Mouse (Mus musculus) olfactory bulb, adult 2 months (tissue): ENCODE measurements around the gene Rer1. TPM values are rescaled to one million over a fixed set of nuclear protein-coding genes. Genes with fewer than 3 reads are reported as not detected.

Experiments used
- H3K27ac ChIP-seq: fragments of 200-500 bp; 2 replicates; pipeline ENCODE4 v1.5.1; 2012; ENCODE audit warnings: low read depth, low read length; ENCODE audit not compliant: insufficient read depth
- H3K4me1 ChIP-seq: fragments of 200-500 bp; 2 replicates; pipeline ENCODE4 v1.6.1; 2012; ENCODE audit warnings: low read length; ENCODE audit not compliant: control insufficient read depth, insufficient read depth
- H3K4me3 ChIP-seq: fragments of 200-500 bp; 2 replicates; pipeline ENCODE4 v1.5.1; 2012; ENCODE audit warnings: mild to moderate bottlenecking, low read depth, low read length, moderate library complexity; ENCODE audit not compliant: insufficient read depth
- CTCF ChIP-seq: fragments of 200-500 bp; IDR thresholded peaks from 2 replicates; pipeline ENCODE4 v1.5.1; 2012; ENCODE audit warnings: low read depth, mild to moderate bottlenecking, low read length, moderate library complexity; ENCODE audit not compliant: insufficient read depth
- POLR2A ChIP-seq: fragments of 200-500 bp; IDR thresholded peaks from 2 replicates; pipeline ENCODE4 v1.6.1; 2012; ENCODE audit warnings: mild to moderate bottlenecking, low read depth, low read length, moderate library complexity; ENCODE audit not compliant: insufficient read depth
- WGBS: fragments of 180-500 bp; shearing (Covaris S2); methylation state at CpG from one replicate; pipeline ENCODE4 v1.1.7; 2018; 5-methylcytosine and 5-hydroxymethylcytosine counted together
- polyA plus RNA-seq: library from polyadenylated mRNA; stranded (reverse); fragments of >200 nt; gene quantifications from 2 replicates; pipeline ENCODE4 v1.2.4, GENCODE M21; 2012; ENCODE audit warnings: low replicate concordance; ENCODE audit not compliant: missing spikeins, insufficient read depth, insufficient read length

Rer1 gene
- polyA plus RNA-seq, 1 experiment = not detected

GRCm38 (mm10) chr4:155046636-155047035 is 39.5 kb downstream of the Rer1 start:
- 71% methylated on average over 14 of the region's 14 CpGs for WGBS
- H3K4me1 ChIP-seq = peaks cover 25% of the 10 kb centered on the region
- TF ChIP-seq CTCF = no peak
- no peak for TF ChIP-seq POLR2A
- no peak overlapping the region for H3K27ac ChIP-seq
- no peak overlapping the region for H3K4me3 ChIP-seq

DNA sequence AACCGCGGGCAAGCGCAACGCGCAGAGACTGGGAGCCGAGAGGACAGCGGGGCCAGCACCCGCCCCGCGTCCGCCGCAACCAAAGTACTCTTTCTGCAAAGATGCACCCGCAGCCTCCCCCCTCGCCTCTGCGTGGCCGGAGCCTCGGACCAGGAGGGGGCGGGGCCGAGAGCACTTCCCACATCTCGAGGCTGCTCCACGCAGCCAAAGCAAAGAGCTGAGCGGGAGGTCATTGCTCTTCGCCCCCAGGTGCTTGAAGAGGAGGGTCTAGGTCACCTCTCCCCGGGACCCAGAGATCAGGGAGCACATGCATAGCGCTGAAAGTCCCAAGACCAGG is 42.9 kb downstream of the Rer1 start:
- 2% methylated on average over 25 of the region's 25 CpGs for WGBS
- Histone ChIP-seq H3K4me3 (peak overlapping the region; percentile 50), H3K4me1 (peaks cover 48% of the 10 kb centered on the region), H3K27ac (peak overlapping the region; percentile 12; the same call in 1 of the 2 replicates)
- TF ChIP-seq CTCF (no peak), POLR2A (no peak)

GRCm38 (mm10) chr4:155042606-155043288 is 43.4 kb downstream of the Rer1 start:
- no peak for TF ChIP-seq CTCF
- TF ChIP-seq POLR2A = peak; percentile 64
- Histone ChIP-seq H3K4me1 (peaks cover 50% of the 10 kb centered on the region), H3K4me3 (peak overlapping the region; percentile 50), H3K27ac (peak overlapping the region; percentile 62)
- 4% methylated on average over 51 of the region's 65 CpGs for WGBS

GRCm38 (mm10) chr4:155040696-155041095 is 45.5 kb downstream of the Rer1 start:
- peaks cover 59% of the 10 kb centered on the region for H3K4me1 ChIP-seq
- peak overlapping the region; percentile 37 for H3K4me3 ChIP-seq
- TF ChIP-seq POLR2A (no peak), CTCF (no peak)
- peak overlapping the region; percentile 93 for H3K27ac ChIP-seq
- WGBS = 37% methylated on average over 6 of the region's 6 CpGs

DNA sequence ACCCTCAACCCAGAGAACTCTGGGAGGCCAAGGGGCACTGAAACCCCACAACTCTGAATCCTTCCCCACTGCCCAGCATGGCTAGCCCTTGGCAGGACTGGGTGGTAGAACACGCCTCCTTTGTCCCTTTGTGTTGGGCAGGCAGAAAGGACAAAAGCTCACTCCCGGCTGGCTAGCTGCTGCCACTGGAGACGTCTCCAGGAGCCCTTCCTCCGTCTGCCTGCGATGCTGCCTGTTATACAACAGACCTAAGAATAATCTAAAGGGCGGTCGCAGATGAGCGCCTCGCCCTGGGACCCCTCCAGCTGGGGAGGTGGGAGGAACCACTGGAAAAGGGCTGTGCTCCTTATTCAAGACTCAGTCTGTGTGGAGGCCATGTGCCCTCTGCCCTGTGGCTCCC is 46.0 kb downstream of the Rer1 start:
- 24% methylated on average over 9 of the region's 9 CpGs for WGBS
- H3K4me1 ChIP-seq = peaks cover 63% of the 10 kb centered on the region
- TF ChIP-seq CTCF = no peak
- TF ChIP-seq POLR2A = 0 out of 2 replicates have a peak, but pooled peaks have one; percentile 12
- H3K4me3 ChIP-seq = peak overlapping the region; percentile 37
- peak overlapping the region; percentile 93 for H3K27ac ChIP-seq

GRCm38 (mm10) chr4:155034787-155035186 is 51.4 kb downstream of the Rer1 start:
- Histone ChIP-seq H3K4me3 (no peak overlapping the region), H3K27ac (peak overlapping the region; percentile 60), H3K4me1 (peaks cover 79% of the 10 kb centered on the region)
- TF ChIP-seq CTCF = no peak
- no peak for TF ChIP-seq POLR2A
- WGBS = 44% methylated on average over 13 of the region's 13 CpGs

DNA sequence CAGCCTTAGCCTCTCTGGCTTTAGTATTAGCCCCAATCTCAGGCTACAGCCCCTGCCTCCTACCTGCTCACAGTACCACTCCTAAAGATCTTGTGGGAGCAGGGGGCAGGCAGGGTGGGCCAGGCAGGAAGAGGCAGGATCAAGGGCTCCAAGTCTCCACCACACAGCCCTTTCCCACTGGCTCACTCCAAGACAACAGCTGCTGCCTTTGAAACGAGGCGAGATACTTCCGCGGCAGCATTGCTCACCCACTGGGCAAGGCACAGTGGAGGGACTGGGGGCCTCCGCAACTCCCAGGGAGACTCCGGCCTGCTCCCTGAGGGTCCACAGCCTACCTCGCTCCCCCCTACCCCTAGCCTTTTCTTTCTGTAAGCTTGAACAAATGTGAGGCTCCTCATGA is 52.0 kb downstream of the Rer1 start:
- no peak overlapping the region for H3K4me3 ChIP-seq
- 36% methylated on average over 7 of the region's 7 CpGs for WGBS
- peak overlapping the region; percentile 60 for H3K27ac ChIP-seq
- H3K4me1 ChIP-seq = peaks cover 79% of the 10 kb centered on the region
- TF ChIP-seq POLR2A (no peak), CTCF (no peak)

- 63% methylated on average over 6 of the region's 6 CpGs for WGBS
- Histone ChIP-seq H3K27ac (peak overlapping the region; percentile 2), H3K4me1 (peaks cover 86% of the 10 kb centered on the region), H3K4me3 (no peak overlapping the region)
- TF ChIP-seq CTCF = no peak
- TF ChIP-seq POLR2A = no peak
These were observed 53.1 kb downstream of the Rer1 start for GRCm38 (mm10) chr4:155033115-155033514.

DNA sequence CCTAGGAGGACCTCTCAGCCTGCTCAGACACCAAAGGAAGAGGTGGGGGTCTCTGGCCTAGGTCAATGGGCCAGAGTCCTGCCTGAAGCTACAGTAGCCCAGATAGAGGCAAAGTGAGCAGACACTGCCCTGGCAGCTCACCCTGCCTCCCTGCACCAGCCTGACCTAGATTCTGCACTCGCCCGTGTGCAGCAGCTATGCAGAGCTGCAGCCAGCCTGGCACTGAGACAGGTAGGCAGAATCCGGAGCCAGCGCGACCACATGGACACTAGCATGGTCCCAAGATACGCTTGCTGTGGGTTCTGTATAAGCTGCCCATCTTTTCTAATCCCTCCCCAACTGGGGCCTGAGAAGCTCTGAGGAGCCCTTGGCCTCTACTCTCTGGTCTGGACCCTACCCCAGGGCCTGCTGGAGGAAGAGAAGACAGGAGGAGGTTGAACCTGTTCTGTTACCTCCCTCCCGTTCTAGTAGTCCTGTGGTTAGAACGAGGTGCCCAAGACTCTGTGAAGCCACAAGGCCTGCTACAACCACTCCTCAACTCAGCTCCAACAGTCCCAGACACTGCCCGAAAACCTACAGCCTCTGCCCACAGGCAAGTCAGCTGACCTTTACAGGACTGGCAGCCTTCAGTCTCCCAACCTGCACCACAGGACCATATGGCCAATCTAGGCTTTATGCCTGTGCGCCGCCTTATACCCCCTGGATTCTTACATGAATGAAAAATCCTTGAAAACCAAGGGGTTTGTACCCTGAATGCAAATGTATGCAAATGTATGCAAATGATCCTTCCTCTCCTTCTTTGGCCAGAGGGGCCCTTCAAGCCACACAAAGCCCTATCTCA is 61.8 kb downstream of the Rer1 start:
- WGBS = 61% methylated on average over 11 of the region's 11 CpGs

More for the DNA sequence above, 61.8 kb downstream of the Rer1 start:
- Histone ChIP-seq H3K4me1 (peaks cover 61% of the 10 kb centered on the region), H3K4me3 (no peak overlapping the region), H3K27ac (no peak overlapping the region)
- TF ChIP-seq CTCF (no peak), POLR2A (no peak)

Other genes with a start within 250 kb of the Rer1 start
- gene Ttc34, start 248.9 kb downstream of the Rer1 start, polyA plus RNA-seq = not detected in 2 replicates
- gene Mmel1, start 216.8 kb downstream of the Rer1 start, polyA plus RNA-seq = not detected in 2 replicates
- not detected in 2 replicates for gene Fam213b, start 187.2 kb downstream of the Rer1 start, polyA plus RNA-seq
- gene Tnfrsf14, start 157.8 kb downstream of the Rer1 start, polyA plus RNA-seq = not detected in 2 replicates
- not detected in 2 replicates for gene Hes5, start 125.5 kb downstream of the Rer1 start, polyA plus RNA-seq
- not detected in 2 replicates for gene Pank4, start 122.3 kb downstream of the Rer1 start, polyA plus RNA-seq
- gene Plch2, start 29.6 kb downstream of the Rer1 start, polyA plus RNA-seq = not detected in 2 replicates
- gene Pex10, start 19.4 kb downstream of the Rer1 start, polyA plus RNA-seq = not detected in 2 replicates
- not detected in 2 replicates for gene Morn1, start 195 bp upstream of the Rer1 start, polyA plus RNA-seq
- gene Ski, start 136.2 kb upstream of the Rer1 start, polyA plus RNA-seq = not detected in 2 replicates
- gene Faap20, start 163.4 kb upstream of the Rer1 start, polyA plus RNA-seq = not detected in 2 replicates